Mouse (Mus musculus) heart, adult 2 months (tissue): ENCODE measurements at regions not wholly inside any gene's neighbourhood (a gene's known extent, or its start where the extent isn't known, plus 50 kb on each side); places are given as distances from the start of the nearest gene placed in this dataset.

ENCODE experiments used
- DNase-seq, 2 experiments: peaks; one replicate each; pipeline ENCODE4 v3.0.0; 2021
- H3K27ac ChIP-seq: fragments of 200-600 bp; 2 replicates; pipeline ENCODE4 v1.8.1; 2022
- H3K27me3 ChIP-seq: fragments of 200-500 bp; 2 replicates; pipeline ENCODE4 v1.6.1; 2012; ENCODE audit warnings: mild to moderate bottlenecking, low read length, inconsistent platforms, mixed read lengths; ENCODE audit not compliant: control insufficient read depth, insufficient read depth
- H3K36me3 ChIP-seq: fragments of 200-500 bp; 2 replicates; pipeline ENCODE4 v1.6.1; 2012; ENCODE audit warnings: low read length, inconsistent platforms; ENCODE audit not compliant: control insufficient read depth, insufficient read depth
- H3K4me1 ChIP-seq: fragments of 200-500 bp; 2 replicates; pipeline ENCODE4 v1.6.1; 2011; ENCODE audit warnings: low read length; ENCODE audit not compliant: control insufficient read depth, insufficient read depth
- H3K4me3 ChIP-seq: fragments of 200-600 bp; 2 replicates; pipeline ENCODE4 v1.8.1; 2022
- H3K79me2 ChIP-seq: fragments of 200-500 bp; replicated peaks from 2 replicates; pipeline ENCODE4 v1.6.1; 2012; ENCODE audit warnings: mild to moderate bottlenecking, inconsistent platforms, low read length, moderate library complexity, mixed read lengths; ENCODE audit not compliant: control insufficient read depth, insufficient read depth
- H3K9ac ChIP-seq: fragments of 200-500 bp; 2 replicates; pipeline ENCODE4 v1.6.1; 2012; ENCODE audit warnings: low read depth, mild to moderate bottlenecking, control low read depth, inconsistent platforms, low read length, mixed read lengths
- CTCF ChIP-seq: fragments of 200-600 bp; IDR thresholded peaks from 2 replicates; pipeline ENCODE4 v1.8.1; 2022; ENCODE audit warnings: antibody characterized with exemption, mild to moderate bottlenecking, moderate library complexity
- EP300 ChIP-seq: fragments of 200-500 bp; IDR thresholded peaks from 2 replicates; pipeline ENCODE4 v1.6.1; 2011; ENCODE audit warnings: low read depth, low read length, control low read depth; ENCODE audit not compliant: insufficient read depth
- POLR2A ChIP-seq: fragments of 200-500 bp; IDR thresholded peaks from 2 replicates; pipeline ENCODE4 v1.6.1; 2011; ENCODE audit warnings: mild to moderate bottlenecking, low read depth, low read length, control low read depth; ENCODE audit not compliant: insufficient read depth
- WGBS: fragments of 180-500 bp; shearing (Covaris S2); methylation state at CpG from one replicate; pipeline ENCODE4 v1.1.7; 2018; 5-methylcytosine and 5-hydroxymethylcytosine counted together
- intact Hi-C: fragments of 180-260 bp; cut with DNase I; formaldehyde crosslinking; loops from one replicate; pipeline ENCODE4 v1.15.1; 2025

DNA sequence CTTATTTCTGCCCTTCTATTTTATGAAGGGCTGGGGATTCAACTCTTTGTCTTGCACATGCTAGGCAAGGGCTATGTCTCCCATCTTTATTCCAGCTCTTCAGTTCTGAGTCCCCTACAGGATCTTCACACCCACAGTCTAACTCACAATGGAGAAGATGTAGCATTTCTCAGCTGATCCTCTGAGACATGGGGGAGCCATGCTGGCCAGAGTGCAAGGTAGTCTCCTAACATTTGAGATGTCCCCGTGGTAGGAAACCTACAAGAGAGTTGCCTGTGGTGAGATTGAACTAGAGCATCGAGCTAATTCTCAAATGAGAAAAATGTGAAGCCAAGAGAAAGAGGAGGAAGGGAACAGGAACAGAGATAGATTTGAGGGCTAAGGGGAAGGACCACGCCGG lies 83.3 kb upstream of the Pabpc6 start:
- Histone ChIP-seq H3K27me3 (no peaks in the 10 kb centered on the region), H3K4me3 (no peak overlapping the region), H3K79me2 (no peaks in the 10 kb centered on the region), H3K36me3 (no peaks in the 10 kb centered on the region), H3K27ac (no peak overlapping the region), H3K4me1 (peaks cover 2% of the 10 kb centered on the region; the same call in 1 of the 2 replicates), H3K9ac (no peak overlapping the region)
- TF ChIP-seq POLR2A, result no peak
- no peak for TF ChIP-seq CTCF
- no peak for TF ChIP-seq EP300
- no peak for DNase-seq
- 85% methylated on average over 4 of the region's 4 CpGs for WGBS
- intact Hi-C loops, result loop anchor here (10.0 kb wide), 3 partner anchors 442 to 992 kb away; no protein-coding TSS in a partner anchor

DNA sequence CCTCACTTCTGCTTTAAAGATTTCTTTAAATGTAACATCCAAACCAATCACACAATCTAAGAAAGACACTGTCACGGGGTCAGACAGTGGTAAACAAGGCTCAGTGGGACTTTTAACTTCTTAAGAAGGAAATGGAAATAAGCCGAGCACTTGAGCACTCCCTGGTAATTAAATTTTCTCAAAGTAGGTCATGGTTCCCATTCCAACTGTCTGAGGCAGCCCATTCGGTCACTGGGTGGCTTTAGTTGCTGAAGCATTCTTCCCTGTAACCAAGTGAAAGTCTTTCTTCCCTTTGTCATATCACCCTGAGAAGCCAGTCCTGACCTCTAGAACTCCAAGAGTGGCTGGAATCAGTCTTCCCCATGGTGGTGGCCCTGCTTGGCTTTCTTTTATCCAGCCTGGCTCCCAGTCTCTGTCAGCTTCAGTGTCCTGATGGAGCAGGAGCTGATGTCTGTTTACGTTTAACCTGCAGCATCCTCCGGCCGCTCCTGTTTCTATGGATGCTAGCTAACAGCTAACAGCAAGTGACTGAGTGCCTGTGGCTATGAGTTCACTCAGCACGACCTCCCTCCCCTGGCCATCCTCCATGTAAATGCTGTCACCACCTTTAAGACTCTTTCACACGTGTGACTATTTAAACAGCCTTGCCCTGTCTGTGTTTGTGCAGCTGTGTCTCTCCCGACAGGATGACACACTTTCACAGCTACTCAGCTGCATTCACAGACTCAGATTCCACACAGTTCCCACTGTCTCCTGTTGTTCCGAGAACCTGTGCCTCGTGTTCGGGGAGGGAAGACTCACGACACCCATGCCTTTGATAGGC lies 82.0 kb upstream of the Pabpc6 start:
- intact Hi-C loops, result loop anchor here (10.0 kb wide), 3 partner anchors 443 to 993 kb away; no protein-coding TSS in a partner anchor
- H3K27me3 ChIP-seq, result no peaks in the 10 kb centered on the region
- no peaks in the 10 kb centered on the region for H3K79me2 ChIP-seq
- no peak for DNase-seq
- no peaks in the 10 kb centered on the region for H3K36me3 ChIP-seq
- H3K27ac ChIP-seq, result no peak overlapping the region
- TF ChIP-seq POLR2A, result no peak
- no peak for TF ChIP-seq EP300
- TF ChIP-seq CTCF, result no peak
- H3K4me1 ChIP-seq, result no peaks in the 10 kb centered on the region; the same call in 1 of the 2 replicates
- WGBS, result 57% methylated on average over 13 of the region's 13 CpGs
- H3K4me3 ChIP-seq, result no peak overlapping the region
- H3K9ac ChIP-seq, result no peak overlapping the region

DNA sequence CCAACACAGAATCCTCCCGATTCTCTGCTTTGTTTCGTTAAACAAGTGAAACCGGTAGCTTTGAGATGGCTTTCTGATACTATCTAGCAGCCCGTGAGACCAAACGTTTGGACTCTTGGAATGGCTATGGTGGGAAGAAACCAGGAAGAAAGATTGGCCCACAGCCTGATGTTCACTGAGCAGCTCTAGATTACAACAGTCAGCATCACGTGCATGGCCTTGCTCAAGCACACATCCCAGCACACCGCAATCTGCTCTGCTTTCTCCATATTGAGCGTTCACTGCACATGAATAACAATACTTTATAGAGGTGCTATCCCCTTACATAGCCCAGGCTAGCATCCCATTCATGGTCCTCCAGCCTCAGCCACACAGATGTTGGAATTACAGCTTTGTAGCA lies 80.5 kb upstream of the Pabpc6 start:
- no peaks in the 10 kb centered on the region for H3K27me3 ChIP-seq
- no peak for DNase-seq
- TF ChIP-seq CTCF (no peak), POLR2A (no peak), EP300 (no peak)
- H3K4me3 ChIP-seq, result no peak overlapping the region
- intact Hi-C loops, result loop anchor here (10.0 kb wide), 3 partner anchors 445 to 995 kb away; no protein-coding TSS in a partner anchor
- no peaks in the 10 kb centered on the region for H3K79me2 ChIP-seq
- no peaks in the 10 kb centered on the region for H3K4me1 ChIP-seq
- 76% methylated on average over 8 of the region's 8 CpGs for WGBS
- H3K27ac ChIP-seq, result no peak overlapping the region
- no peak overlapping the region for H3K9ac ChIP-seq
- H3K36me3 ChIP-seq, result no peaks in the 10 kb centered on the region

DNA sequence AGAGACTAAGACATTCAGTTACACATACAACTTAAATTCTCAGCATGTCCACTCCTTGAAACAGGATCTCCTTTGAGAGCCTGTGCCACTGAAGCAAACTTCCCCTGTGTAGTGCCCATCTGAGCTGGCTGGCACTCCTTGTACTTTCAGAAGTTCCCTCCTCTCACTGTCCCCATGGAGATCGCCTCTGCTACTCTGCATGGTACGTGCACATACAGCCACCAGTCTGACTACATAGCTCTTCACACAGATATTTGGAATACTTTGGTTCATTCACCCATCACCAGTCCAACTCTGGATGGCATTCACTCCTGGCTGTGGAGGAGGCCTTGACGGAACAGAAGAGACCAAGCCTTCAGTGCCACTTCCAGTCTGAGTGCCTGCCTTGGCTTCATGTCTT lies 79.8 kb upstream of the Pabpc6 start:
- H3K9ac ChIP-seq, result no peak overlapping the region
- TF ChIP-seq CTCF, result no peak
- no peak for TF ChIP-seq EP300
- no peak for TF ChIP-seq POLR2A

DNA sequence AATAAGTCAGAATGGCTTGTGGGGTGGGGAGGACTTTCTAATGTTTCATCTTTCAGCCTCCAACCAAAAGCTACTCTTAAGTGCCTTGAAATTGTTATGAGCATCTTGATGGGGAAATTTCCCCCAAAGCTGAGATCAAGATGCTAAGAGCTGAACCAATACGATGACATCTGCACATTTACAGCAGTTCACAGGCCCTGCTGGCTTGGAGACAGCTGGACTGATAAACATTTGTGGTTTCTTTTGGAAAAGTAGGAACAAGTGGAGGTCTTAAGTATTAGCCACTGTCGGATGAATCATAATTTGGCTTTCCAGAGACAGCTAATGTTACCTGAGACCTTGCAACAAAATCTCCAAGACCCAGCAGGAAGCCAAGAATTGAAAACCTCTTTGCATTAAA lies 78.4 kb upstream of the Pabpc6 start:
- intact Hi-C loops, result no loop called here
- Histone ChIP-seq H3K9ac (no peak overlapping the region), H3K27me3 (no peaks in the 10 kb centered on the region), H3K4me3 (no peak overlapping the region), H3K4me1 (no peaks in the 10 kb centered on the region), H3K79me2 (no peaks in the 10 kb centered on the region), H3K27ac (no peak overlapping the region), H3K36me3 (no peaks in the 10 kb centered on the region)
- no peak for DNase-seq
- no peak for TF ChIP-seq POLR2A
- no peak for TF ChIP-seq CTCF
- TF ChIP-seq EP300, result no peak
- WGBS, result 81% methylated on average over 2 of the region's 2 CpGs

More for the DNA sequence above, 79.8 kb upstream of the Pabpc6 start:
- WGBS, result 93% methylated on average over 3 of the region's 3 CpGs
- Histone ChIP-seq H3K36me3 (no peaks in the 10 kb centered on the region), H3K27me3 (no peaks in the 10 kb centered on the region), H3K79me2 (no peaks in the 10 kb centered on the region), H3K4me1 (no peaks in the 10 kb centered on the region), H3K27ac (0 out of 2 replicates have a peak overlapping the region, but pooled peaks have one; percentile 17), H3K4me3 (no peak overlapping the region)
- intact Hi-C loops, result no loop called here
- DNase-seq, result no peak

DNA sequence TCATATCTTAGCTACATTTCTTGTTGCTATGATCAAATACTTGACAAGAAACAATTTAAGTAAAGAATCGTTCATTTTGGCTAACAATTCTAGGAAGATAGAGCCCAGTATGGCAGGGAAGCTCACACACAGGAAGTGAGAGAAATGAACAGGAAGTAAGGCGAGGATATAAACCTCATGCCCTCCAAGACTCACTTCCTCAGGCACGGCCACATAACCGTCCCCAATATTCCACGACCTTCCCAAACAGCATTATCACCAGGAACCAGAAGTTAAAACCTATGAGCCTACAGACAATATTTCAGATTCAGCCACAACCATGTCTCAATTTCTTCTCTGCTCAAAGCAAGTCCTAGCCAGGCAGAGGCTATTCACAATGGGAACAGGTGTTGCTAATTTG lies 73.8 kb upstream of the Pabpc6 start:
- Histone ChIP-seq H3K4me3 (no peak overlapping the region), H3K4me1 (no peaks in the 10 kb centered on the region), H3K27ac (no peak overlapping the region), H3K79me2 (no peaks in the 10 kb centered on the region), H3K27me3 (no peaks in the 10 kb centered on the region), H3K9ac (no peak overlapping the region), H3K36me3 (no peaks in the 10 kb centered on the region)
- WGBS, result 38% methylated on average over 5 of the region's 5 CpGs
- TF ChIP-seq EP300 (no peak), CTCF (no peak), POLR2A (no peak)
- intact Hi-C loops, result no loop called here
- no peak for DNase-seq
